Mouse (Mus musculus) liver, embryonic 11.5 days (tissue): ENCODE results near the gene Fkbp5. TPM values are rescaled to one million over a fixed set of nuclear protein-coding genes. Genes with fewer than 3 reads are reported as not detected.

Experiments used
- ATAC-seq: fragments of 200-750 bp; cut with Nextera tagmentation; replicated peaks from 2 replicates; pipeline ENCODE4 v1.8.0; 2017; ENCODE audit warnings: moderate number of reproducible peaks, mild to moderate bottlenecking, moderate TSS enrichment, moderate library complexity; ENCODE audit not compliant: low FRiP score
- DNase-seq: peaks from one replicate; pipeline ENCODE4 v3.0.0-alpha.2; 2017; ENCODE audit warnings: low spot score
- H3K27ac ChIP-seq: fragments of 300-500 bp; sonication (generic); 2 replicates; pipeline ENCODE4 v1.5.1; 2014; ENCODE audit warnings: mild to moderate bottlenecking, low read depth, low read length, control low read depth
- H3K27me3 ChIP-seq: fragments of 300-500 bp; sonication (generic); replicated peaks from 2 replicates; pipeline ENCODE4 v1.6.1; 2014; ENCODE audit warnings: low read length, mixed read lengths; ENCODE audit not compliant: control insufficient read depth, insufficient read depth
- H3K36me3 ChIP-seq: fragments of 300-500 bp; sonication (generic); 2 replicates; pipeline ENCODE4 v1.6.1; 2014; ENCODE audit warnings: mild to moderate bottlenecking, low read length, moderate library complexity, mixed read lengths; ENCODE audit not compliant: control insufficient read depth, insufficient read depth
- H3K4me1 ChIP-seq: fragments of 300-500 bp; sonication (generic); replicated peaks from 2 replicates; pipeline ENCODE4 v1.6.1; 2014; ENCODE audit warnings: low read length, mixed read lengths; ENCODE audit not compliant: control insufficient read depth, insufficient read depth
- H3K4me2 ChIP-seq: fragments of 300-500 bp; sonication (generic); 2 replicates; pipeline ENCODE4 v1.6.1; 2014; ENCODE audit warnings: mild to moderate bottlenecking, control low read depth, moderate library complexity
- H3K4me3 ChIP-seq: fragments of 300-500 bp; sonication (generic); 2 replicates; pipeline ENCODE4 v1.5.1; 2014; ENCODE audit warnings: low read depth, low read length, control low read depth
- H3K9ac ChIP-seq: fragments of 300-500 bp; sonication (generic); 2 replicates; pipeline ENCODE4 v1.6.1; 2014; ENCODE audit warnings: low read depth, low read length, control low read depth
- H3K9me3 ChIP-seq: fragments of 300-500 bp; sonication (generic); 2 replicates; pipeline ENCODE4 v1.6.1; 2016; ENCODE audit warnings: low read length, inconsistent platforms, mixed read lengths; ENCODE audit not compliant: control insufficient read depth
- WGBS: fragments of 180-500 bp; shearing (Covaris S2); extraction: QIAGEN DNeasy Blood & Tissue Kit; methylation state at CpG from one replicate; pipeline ENCODE4 v1.1.7; 2014; 5-methylcytosine and 5-hydroxymethylcytosine counted together
- polyA plus RNA-seq: library from polyadenylated mRNA; unstranded; fragments of >200 nt; fragmentation: Nextera tagmentation; extraction: Ambion mirVana; gene quantifications from 2 replicates; pipeline ENCODE4 v1.2.1, GENCODE M21; 2014

Fkbp5 gene
- polyA plus RNA-seq, 1 experiment from 2014 or later = 10.1 TPM

DNA sequence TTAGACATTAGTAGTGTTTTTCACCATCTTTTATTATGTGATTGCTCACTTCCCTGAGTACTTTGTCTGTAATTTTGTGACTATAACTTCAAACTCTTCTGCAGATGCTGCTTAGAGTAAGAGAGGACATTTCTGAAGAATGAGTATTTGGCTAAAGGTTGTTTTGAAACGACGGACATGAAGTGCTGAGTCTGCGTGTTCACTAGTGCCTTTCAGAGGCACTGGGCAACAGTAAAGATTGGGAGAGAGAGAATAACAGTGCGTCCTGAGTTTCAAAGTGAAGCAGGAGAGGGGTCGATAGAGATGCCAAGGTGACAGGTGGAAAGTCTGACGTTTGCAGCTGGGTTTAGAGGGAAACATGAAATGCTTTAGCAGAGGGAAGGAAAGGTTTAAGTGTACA is 69.1 kb downstream of the Fkbp5 start:
- Histone ChIP-seq H3K9ac (no peak overlapping the region), H3K4me1 (peaks cover 7% of the 10 kb centered on the region), H3K27ac (no peak overlapping the region), H3K9me3 (no peaks in the 10 kb centered on the region), H3K27me3 (no peaks in the 10 kb centered on the region), H3K4me3 (no peak overlapping the region), H3K36me3 (no peaks in the 10 kb centered on the region), H3K4me2 (no peak overlapping the region)
- DNase-seq = no peak
- ATAC-seq = no peak
- WGBS = 77% methylated on average over 6 of the region's 6 CpGs

DNA sequence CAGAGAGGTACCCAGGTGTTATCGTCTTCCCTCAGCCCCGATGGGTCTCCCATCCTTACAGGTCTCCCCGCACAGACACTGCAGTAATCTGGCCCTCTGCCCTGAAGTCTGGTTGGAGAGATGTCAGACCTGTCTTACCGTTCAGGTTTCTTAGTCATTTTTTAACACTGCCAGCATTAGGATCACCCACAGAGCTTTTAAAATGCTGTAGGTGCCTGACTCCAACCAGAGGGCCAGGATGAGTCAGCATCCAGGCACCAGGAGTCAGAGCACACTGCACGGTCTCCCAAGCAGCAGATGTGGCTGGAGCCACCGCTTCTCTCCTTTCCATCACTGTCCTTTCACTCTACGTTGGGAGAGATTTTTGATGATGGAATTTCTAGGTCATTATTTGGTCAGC is 69.5 kb downstream of the Fkbp5 start:
- Histone ChIP-seq H3K4me2 (no peak overlapping the region), H3K4me3 (no peak overlapping the region), H3K27me3 (no peaks in the 10 kb centered on the region), H3K27ac (no peak overlapping the region), H3K9ac (no peak overlapping the region), H3K36me3 (no peaks in the 10 kb centered on the region), H3K9me3 (no peaks in the 10 kb centered on the region), H3K4me1 (peaks cover 7% of the 10 kb centered on the region)
- WGBS = 75% methylated on average over 7 of the region's 7 CpGs
- DNase-seq (no peak), ATAC-seq (no peak)

DNA sequence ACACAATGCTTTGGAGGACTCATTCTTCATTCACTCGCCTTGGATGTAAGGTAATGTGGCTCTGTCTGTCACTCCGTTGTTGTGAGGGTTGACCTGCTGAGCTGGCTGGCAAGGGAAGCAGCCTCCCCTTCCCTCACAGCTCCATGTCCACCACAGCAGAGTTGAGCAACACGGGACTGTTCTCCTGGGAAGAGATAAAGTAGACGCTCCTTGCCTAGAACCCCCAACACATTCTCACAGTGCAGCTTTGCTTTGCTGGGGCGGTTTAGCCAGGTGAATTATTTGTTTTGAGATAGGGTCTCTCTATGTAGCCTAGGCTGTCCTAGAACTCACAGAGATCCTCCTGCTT is 70.5 kb downstream of the Fkbp5 start:
- Histone ChIP-seq H3K4me1 (peaks cover 7% of the 10 kb centered on the region), H3K36me3 (no peaks in the 10 kb centered on the region), H3K27me3 (no peaks in the 10 kb centered on the region), H3K27ac (peak overlapping the region; percentile 26), H3K9ac (no peak overlapping the region), H3K4me3 (no peak overlapping the region), H3K4me2 (no peak overlapping the region), H3K9me3 (no peaks in the 10 kb centered on the region)
- 56% methylated on average over 5 of the region's 5 CpGs for whole genome bisulfite sequencing
- no peak for DNase-seq
- ATAC-seq = no peak

DNA sequence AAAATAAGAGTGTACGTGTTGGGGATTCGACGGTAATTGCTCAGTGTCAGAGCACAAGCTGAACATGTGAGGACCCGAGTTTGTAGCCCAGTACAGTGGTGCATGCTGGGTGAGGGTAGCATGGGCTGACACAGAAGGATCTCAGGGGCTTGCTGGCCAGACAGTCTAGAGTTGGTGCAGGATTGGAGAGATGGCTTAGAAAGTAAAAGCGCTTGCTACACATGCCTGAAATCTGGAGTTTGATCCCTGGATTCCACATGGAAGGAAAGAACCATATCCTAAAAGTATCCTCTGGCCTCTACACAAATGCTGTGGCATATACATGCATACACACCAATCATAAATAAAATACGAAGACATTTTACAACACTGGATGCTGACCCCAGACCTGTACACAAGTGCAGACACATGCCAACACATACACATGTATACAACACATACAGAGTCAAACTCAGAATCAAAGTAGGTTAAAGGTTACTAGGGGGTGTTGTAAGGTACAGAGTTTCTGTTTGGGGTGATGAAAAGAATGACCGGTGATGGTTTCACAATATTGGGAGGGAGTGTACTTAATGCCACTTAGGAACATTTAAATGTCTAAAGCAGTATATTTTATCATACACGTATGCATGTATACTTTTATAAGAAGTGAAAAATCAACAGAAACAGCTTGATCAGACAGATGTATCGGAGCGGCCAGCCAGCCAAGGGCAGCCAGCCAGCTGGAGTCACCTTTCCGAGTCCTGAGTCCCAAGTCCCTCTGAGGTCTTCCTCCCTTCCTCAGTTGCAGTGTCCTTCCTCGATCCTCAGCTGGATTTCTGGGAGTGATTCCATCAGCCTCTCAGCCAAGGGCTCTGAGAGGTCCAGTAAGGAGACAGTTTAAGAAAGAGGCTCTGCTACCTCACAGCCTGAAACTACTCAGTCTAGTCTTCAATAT is 71.2 kb downstream of the Fkbp5 start:
- no peak overlapping the region for H3K4me2 ChIP-seq
- H3K27me3 ChIP-seq = no peaks in the 10 kb centered on the region
- no peaks in the 10 kb centered on the region for H3K36me3 ChIP-seq
- H3K4me3 ChIP-seq = no peak overlapping the region
- no peak for ATAC-seq
- no peak overlapping the region for H3K9ac ChIP-seq
- no peak for DNase-seq
- no peaks in the 10 kb centered on the region for H3K9me3 ChIP-seq
- peak overlapping the region; percentile 4; the same call in 1 of the 2 replicates for H3K27ac ChIP-seq
- 87% methylated on average over 12 of the region's 12 CpGs for WGBS
- H3K4me1 ChIP-seq = peaks cover 13% of the 10 kb centered on the region

- DNase-seq (no peak), ATAC-seq (no peak)
- WGBS = 75% methylated on average over 6 of the region's 6 CpGs
- Histone ChIP-seq H3K4me3 (no peak overlapping the region), H3K27ac (no peak overlapping the region), H3K36me3 (no peaks in the 10 kb centered on the region), H3K27me3 (no peaks in the 10 kb centered on the region), H3K9ac (no peak overlapping the region), H3K9me3 (no peaks in the 10 kb centered on the region), H3K4me1 (peaks cover 11% of the 10 kb centered on the region), H3K4me2 (no peak overlapping the region)
Measured at GRCm38 (mm10) chr17:28442661-28443060, 74.7 kb downstream of the Fkbp5 start.

GRCm38 (mm10) chr17:28438342-28439115 is 78.8 kb downstream of the Fkbp5 start:
- WGBS = 68% methylated on average over 6 of the region's 6 CpGs
- H3K4me1 ChIP-seq = peaks cover 15% of the 10 kb centered on the region
- H3K9ac ChIP-seq = no peak overlapping the region
- H3K4me3 ChIP-seq = no peak overlapping the region
- DNase-seq (no peak), ATAC-seq (no peak)
- H3K36me3 ChIP-seq = peaks cover 3% of the 10 kb centered on the region; the same call in 1 of the 2 replicates
- no peaks in the 10 kb centered on the region for H3K9me3 ChIP-seq
- H3K27ac ChIP-seq = peak overlapping the region; percentile 60; the same call in 1 of the 2 replicates
- peak overlapping the region; percentile 19; the same call in 1 of the 2 replicates for H3K4me2 ChIP-seq
- no peaks in the 10 kb centered on the region for H3K27me3 ChIP-seq

DNA sequence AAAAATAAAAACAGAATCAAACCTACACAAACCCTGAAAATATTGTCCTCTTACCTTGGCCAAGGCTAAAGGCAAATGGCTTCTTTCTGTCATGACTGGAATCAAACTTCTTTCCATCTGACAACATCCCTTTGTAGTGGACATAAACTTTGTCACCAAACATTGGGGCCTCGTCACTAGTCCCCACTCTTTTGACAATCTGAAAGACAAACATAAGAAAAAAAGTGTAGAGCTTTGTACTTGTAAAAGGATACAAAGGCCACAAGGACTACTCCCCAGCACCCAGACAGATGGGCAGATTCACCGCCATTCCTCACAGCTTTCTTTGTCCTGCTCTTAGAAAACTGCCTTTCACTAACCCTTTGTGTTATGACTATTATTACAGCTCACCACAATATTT is 79.4 kb downstream of the Fkbp5 start:
- DNase-seq = no peak
- ATAC-seq = no peak

GRCm38 (mm10) chr17:28434921-28435485 is 82.3 kb downstream of the Fkbp5 start:
- H3K27ac ChIP-seq = no peak overlapping the region
- H3K9me3 ChIP-seq = no peaks in the 10 kb centered on the region
- no peak for ATAC-seq
- peaks cover 5% of the 10 kb centered on the region; the same call in 1 of the 2 replicates for H3K4me1 ChIP-seq
- H3K9ac ChIP-seq = no peak overlapping the region
- DNase-seq = no peak
- 79% methylated on average over 5 of the region's 5 CpGs for WGBS
- no peak overlapping the region for H3K4me3 ChIP-seq
- H3K36me3 ChIP-seq = peaks cover 3% of the 10 kb centered on the region; the same call in 1 of the 2 replicates
- H3K4me2 ChIP-seq = no peak overlapping the region
- no peaks in the 10 kb centered on the region for H3K27me3 ChIP-seq

More for the DNA sequence above, 79.4 kb downstream of the Fkbp5 start:
- no peak overlapping the region for H3K4me3 ChIP-seq
- peak overlapping the region; percentile 19; the same call in 1 of the 2 replicates for H3K4me2 ChIP-seq
- 74% methylated on average over 2 of the region's 2 CpGs for WGBS
- no peaks in the 10 kb centered on the region for H3K27me3 ChIP-seq
- no peak overlapping the region for H3K9ac ChIP-seq
- peaks cover 15% of the 10 kb centered on the region for H3K4me1 ChIP-seq
- no peaks in the 10 kb centered on the region for H3K9me3 ChIP-seq
- H3K36me3 ChIP-seq = peaks cover 3% of the 10 kb centered on the region; the same call in 1 of the 2 replicates
- H3K27ac ChIP-seq = peak overlapping the region; percentile 60; the same call in 1 of the 2 replicates
